Comparison of ENCODE assay signal across 15 mouse cellular contexts in genomic region chr1:74041178-74041577, GRCm38 (mm10).
A peak's percentile ranks its signal among the peaks of the same experiment; 100 is the strongest.
DNase-seq lines count a peak whose midpoint lies in the region; ATAC-seq and TF ChIP-seq lines count a peak whose summit lies in the region.
"Had no signal": no experiment of that assay in that cellular context is flagged by ENCODE, and none has a peak within 500 bp of the region (broad histone marks: within the 10 kb centered on the region; RNA-seq: fewer than 3 reads in every experiment).

No protein-coding gene starts in this region.

- no peak for TF ChIP-seq CTCF in lung, embryonic 14.5 days (IDR thresholded peaks at IDR 0.05; ENCODE audit: low read depth)

- DNase-seq in heart, adult 11 months = no peak
- DNase-seq in lung, embryonic 14.5 days = no peak
- DNase-seq in lung, postnatal 36 days = no peak
- DNase-seq in liver, embryonic 13.5 days = no peak
- DNase-seq in retina, postnatal 1 day = no peak
- DNase-seq in right cerebral cortex, postnatal 10 days (ENCODE audit: low spot score in 2 of 2) = no peak
- DNase-seq: cerebellum, adult 9-10 months; heart, postnatal 14 days; layer of hippocampus, postnatal 36 days; lung, adult 2 months; right cerebral cortex, postnatal 14 days; thymus, postnatal 4 days had no signal

- H3K27ac ChIP-seq in heart, embryonic 14.5 days (replicated peaks in 1 of 2; ENCODE audit: control insufficient read depth in 1 of 2, insufficient read depth in 1 of 2, low read depth in 2 of 2, low read length in 2 of 2) = peak overlapping the region; percentile 75 to 85
- H3K27ac ChIP-seq in lung, embryonic 14.5 days (ENCODE audit: low read depth) = peak overlapping the region; percentile 62
- 0 out of 2 replicates have a peak overlapping the region, but pooled peaks have one; percentile 29 for H3K27ac ChIP-seq in embryonic facial prominence, embryonic 15.5 days (replicated peaks)
- H3K27ac ChIP-seq in liver, embryonic 13.5 days = peak overlapping the region; percentile 58; the same call in 1 of the 2 replicates
- H3K27ac ChIP-seq: midbrain, embryonic 13.5 days had no signal

- H3K9me3 ChIP-seq in heart, embryonic 14.5 days (ENCODE audit: control insufficient read depth, low read length) = no peaks in the 10 kb centered on the region
- H3K9me3 ChIP-seq in lung, embryonic 14.5 days (ENCODE audit: low read depth, low read length) = no peaks in the 10 kb centered on the region
- no peaks in the 10 kb centered on the region for H3K9me3 ChIP-seq in embryonic facial prominence, embryonic 15.5 days (replicated peaks)
- no peaks in the 10 kb centered on the region for H3K9me3 ChIP-seq in liver, embryonic 13.5 days (replicated peaks)
- H3K9me3 ChIP-seq: midbrain, embryonic 13.5 days had no signal

- peak overlapping the region; percentile 43 for H3K4me2 ChIP-seq in heart, embryonic 14.5 days (ENCODE audit: low read length)
- H3K4me2 ChIP-seq in lung, embryonic 14.5 days = no peak overlapping the region
- H3K4me2 ChIP-seq in embryonic facial prominence, embryonic 15.5 days (replicated peaks) = peak overlapping the region; percentile 8; the same call in 1 of the 2 replicates
- H3K4me2 ChIP-seq in liver, embryonic 13.5 days = peak overlapping the region; percentile 45
- H3K4me2 ChIP-seq: midbrain, embryonic 13.5 days had no signal

- no peaks in the 10 kb centered on the region for H3K36me3 ChIP-seq in heart, embryonic 14.5 days (ENCODE audit: control insufficient read depth, insufficient read depth, low read length)
- H3K36me3 ChIP-seq in lung, embryonic 14.5 days (ENCODE audit: insufficient read depth) = no peaks in the 10 kb centered on the region
- no peaks in the 10 kb centered on the region for H3K36me3 ChIP-seq in embryonic facial prominence, embryonic 15.5 days
- H3K36me3 ChIP-seq in liver, embryonic 13.5 days = no peaks in the 10 kb centered on the region
- H3K36me3 ChIP-seq: midbrain, embryonic 13.5 days had no signal

- no peaks in the 10 kb centered on the region for H3K27me3 ChIP-seq in heart, embryonic 14.5 days (ENCODE audit: control insufficient read depth, insufficient read depth, low read length)
- H3K27me3 ChIP-seq in lung, embryonic 14.5 days (ENCODE audit: insufficient read depth, low read length) = no peaks in the 10 kb centered on the region
- no peaks in the 10 kb centered on the region for H3K27me3 ChIP-seq in embryonic facial prominence, embryonic 15.5 days
- H3K27me3 ChIP-seq in liver, embryonic 13.5 days = peaks cover 21% of the 10 kb centered on the region

- ATAC-seq in heart, embryonic 14.5 days (ENCODE audit: insufficient number of reproducible peaks, insufficient read depth, low FRiP score, low read depth) = no peak
- ATAC-seq in lung, embryonic 14.5 days (ENCODE audit: insufficient read depth) = no peak
- ATAC-seq in embryonic facial prominence, embryonic 15.5 days (ENCODE audit: insufficient number of reproducible peaks, low FRiP score, low TSS enrichment, low read depth) = no peak
- peak; percentile 71 for ATAC-seq in liver, embryonic 13.5 days (ENCODE audit: low read depth)
- ATAC-seq: midbrain, embryonic 13.5 days had no signal

- peaks cover 67 to 81% of the 10 kb centered on the region in 2 experiments for H3K4me1 ChIP-seq in heart, embryonic 14.5 days (ENCODE audit: control insufficient read depth in 2 of 2, insufficient read depth in 2 of 2, low read length in 2 of 2)
- peaks cover 44% of the 10 kb centered on the region for H3K4me1 ChIP-seq in lung, embryonic 14.5 days (ENCODE audit: insufficient read depth)
- peaks cover 73% of the 10 kb centered on the region for H3K4me1 ChIP-seq in embryonic facial prominence, embryonic 15.5 days
- peaks cover 62% of the 10 kb centered on the region for H3K4me1 ChIP-seq in liver, embryonic 13.5 days (replicated peaks)

- WGBS in heart, embryonic 14.5 days = 22% methylated on average over 7 of the region's 7 CpGs
- 51% methylated on average over 7 of the region's 7 CpGs for WGBS in lung, embryonic 14.5 days
- WGBS in embryonic facial prominence, embryonic 15.5 days = 55% methylated on average over 7 of the region's 7 CpGs
- WGBS in liver, embryonic 13.5 days (ENCODE audit: insufficient replicate concordance) = 39% methylated on average over 7 of the region's 7 CpGs

- H3K9ac ChIP-seq in heart, embryonic 14.5 days (ENCODE audit: low read length) = peak overlapping the region; percentile 59
- H3K9ac ChIP-seq in lung, embryonic 14.5 days = no peak overlapping the region
- no peak overlapping the region for H3K9ac ChIP-seq in embryonic facial prominence, embryonic 15.5 days
- no peak overlapping the region for H3K9ac ChIP-seq in liver, embryonic 13.5 days
- H3K9ac ChIP-seq: midbrain, embryonic 13.5 days had no signal

- no peak overlapping the region for H3K4me3 ChIP-seq in heart, embryonic 14.5 days (ENCODE audit: control insufficient read depth in 1 of 2, insufficient read depth in 1 of 2, low read depth in 1 of 2, low read length in 2 of 2)
- H3K4me3 ChIP-seq in lung, embryonic 14.5 days (ENCODE audit: low read depth, low read length) = no peak overlapping the region
- H3K4me3 ChIP-seq in embryonic facial prominence, embryonic 15.5 days (replicated peaks) = no peak overlapping the region
- H3K4me3 ChIP-seq in liver, embryonic 13.5 days (replicated peaks) = no peak overlapping the region
- H3K4me3 ChIP-seq: midbrain, embryonic 13.5 days had no signal

Comparison
In these comparisons a context has a peak if more than half of its experiments do, and no peak if none do; other contexts are left out.
1. H3K27ac ChIP-seq: peak in every context shown above with its lines; median percentile 80 in heart, embryonic 14.5 days; 62 in lung, embryonic 14.5 days; 58 in liver, embryonic 13.5 days; 29 in embryonic facial prominence, embryonic 15.5 days.